Mouse (Mus musculus) midbrain, embryonic 12.5 days (tissue): ENCODE data around the gene Zfp362. TPM values are rescaled to one million over a fixed set of nuclear protein-coding genes. Genes with fewer than 3 reads are reported as not detected.
A peak's percentile ranks its signal among the peaks of the same experiment; 100 is the strongest.

Experiments
- ATAC-seq: fragments of 200-750 bp; cut with Nextera tagmentation; 2 replicates; pipeline ENCODE4 v1.8.0; 2017; ENCODE audit warnings: low read depth, moderate TSS enrichment, moderate library complexity; ENCODE audit not compliant: low FRiP score
- H3K27ac ChIP-seq: fragments of 300-500 bp; sonication (generic); replicated peaks from 2 replicates; pipeline ENCODE4 v1.5.1; 2016; ENCODE audit warnings: mild to moderate bottlenecking
- H3K27me3 ChIP-seq: fragments of 300-500 bp; sonication (generic); 2 replicates; pipeline ENCODE4 v1.6.1; 2016; ENCODE audit warnings: mild to moderate bottlenecking
- H3K36me3 ChIP-seq: fragments of 300-500 bp; sonication (generic); 2 replicates; pipeline ENCODE4 v1.6.1; 2016
- H3K4me1 ChIP-seq: fragments of 300-500 bp; sonication (generic); 2 replicates; pipeline ENCODE4 v1.6.1; 2016
- H3K4me2 ChIP-seq: fragments of 300-500 bp; sonication (generic); replicated peaks from 2 replicates; pipeline ENCODE4 v1.6.1; 2016; ENCODE audit warnings: mild to moderate bottlenecking, moderate library complexity
- H3K4me3 ChIP-seq: fragments of 300-500 bp; sonication (generic); 2 replicates; pipeline ENCODE4 v1.5.1; 2016; ENCODE audit warnings: mild to moderate bottlenecking
- H3K9ac ChIP-seq: fragments of 300-500 bp; sonication (generic); replicated peaks from 2 replicates; pipeline ENCODE4 v1.6.1; 2016; ENCODE audit warnings: mild to moderate bottlenecking, moderate library complexity
- H3K9me3 ChIP-seq: fragments of 300-500 bp; sonication (generic); 2 replicates; pipeline ENCODE4 v1.6.1; 2016; ENCODE audit warnings: mild to moderate bottlenecking
- WGBS: fragments of 180-500 bp; shearing (Covaris S2); methylation state at CpG from one replicate; pipeline ENCODE4 v1.1.7; 2016; 5-methylcytosine and 5-hydroxymethylcytosine counted together
- polyA plus RNA-seq: library from polyadenylated mRNA; unstranded; fragments of >200 nt; fragmentation: Nextera tagmentation; extraction: Ambion mirVana; gene quantifications from 2 replicates; pipeline ENCODE4 v1.2.1, GENCODE M21; 2016

Zfp362 gene
- polyA plus RNA-seq, 1 experiment from 2014 or later, result 43.5 TPM

GRCm38 (mm10) chr4:128774467-128774866, 31.4 kb downstream of the Zfp362 start:
- WGBS, result 89% methylated on average over 9 of the region's 9 CpGs

GRCm38 (mm10) chr4:128773820-128774219, 32.0 kb downstream of the Zfp362 start:
- no peak overlapping the region for H3K4me2 ChIP-seq
- no peaks in the 10 kb centered on the region for H3K9me3 ChIP-seq
- no peak overlapping the region for H3K9ac ChIP-seq
- H3K36me3 ChIP-seq, result peaks cover 69% of the 10 kb centered on the region
- 89% methylated on average over 11 of the region's 11 CpGs for WGBS
- H3K27ac ChIP-seq, result no peak overlapping the region
- no peaks in the 10 kb centered on the region for H3K27me3 ChIP-seq
- no peak for ATAC-seq
- no peak overlapping the region for H3K4me3 ChIP-seq
- peaks cover 2% of the 10 kb centered on the region; the same call in 1 of the 2 replicates for H3K4me1 ChIP-seq

More at GRCm38 (mm10) chr4:128774467-128774866, 31.4 kb downstream of the Zfp362 start:
- H3K9ac ChIP-seq, result no peak overlapping the region
- no peak overlapping the region for H3K27ac ChIP-seq
- no peak overlapping the region for H3K4me2 ChIP-seq
- H3K27me3 ChIP-seq, result no peaks in the 10 kb centered on the region
- H3K4me1 ChIP-seq, result peaks cover 2% of the 10 kb centered on the region; the same call in 1 of the 2 replicates
- H3K9me3 ChIP-seq, result no peaks in the 10 kb centered on the region
- peaks cover 74% of the 10 kb centered on the region for H3K36me3 ChIP-seq
- H3K4me3 ChIP-seq, result no peak overlapping the region
- ATAC-seq, result no peak

GRCm38 (mm10) chr4:128770698-128771097, 35.1 kb downstream of the Zfp362 start:
- no peak for ATAC-seq
- 92% methylated on average over 5 of the region's 5 CpGs for WGBS

GRCm38 (mm10) chr4:128769569-128770355, 36.1 kb downstream of the Zfp362 start:
- Histone ChIP-seq H3K9me3 (no peaks in the 10 kb centered on the region), H3K9ac (no peak overlapping the region), H3K4me1 (no peaks in the 10 kb centered on the region), H3K4me3 (no peak overlapping the region), H3K36me3 (peaks cover 31% of the 10 kb centered on the region), H3K27me3 (no peaks in the 10 kb centered on the region), H3K4me2 (no peak overlapping the region), H3K27ac (no peak overlapping the region)
- WGBS, result 87% methylated on average over 13 of the region's 13 CpGs
- ATAC-seq, result no peak

More at GRCm38 (mm10) chr4:128770698-128771097, 35.1 kb downstream of the Zfp362 start:
- no peaks in the 10 kb centered on the region for H3K9me3 ChIP-seq
- no peaks in the 10 kb centered on the region for H3K4me1 ChIP-seq
- no peaks in the 10 kb centered on the region for H3K27me3 ChIP-seq
- H3K4me2 ChIP-seq, result no peak overlapping the region
- H3K9ac ChIP-seq, result no peak overlapping the region
- H3K36me3 ChIP-seq, result peaks cover 40% of the 10 kb centered on the region
- H3K4me3 ChIP-seq, result no peak overlapping the region
- H3K27ac ChIP-seq, result no peak overlapping the region; the same call in 1 of the 2 replicates

GRCm38 (mm10) chr4:128768120-128768519, 37.7 kb downstream of the Zfp362 start:
- Histone ChIP-seq H3K9me3 (0 out of 2 replicates have a peak, but pooled peaks cover 5% of the 10 kb centered on the region), H3K27ac (no peak overlapping the region), H3K27me3 (no peaks in the 10 kb centered on the region), H3K36me3 (peaks cover 15% of the 10 kb centered on the region), H3K4me2 (no peak overlapping the region), H3K4me3 (no peak overlapping the region), H3K4me1 (no peaks in the 10 kb centered on the region), H3K9ac (no peak overlapping the region)
- ATAC-seq, result no peak
- WGBS, result 79% methylated on average over 13 of the region's 13 CpGs

- 92% methylated on average over 20 of the region's 20 CpGs for WGBS
- Histone ChIP-seq H3K36me3 (peaks cover 3% of the 10 kb centered on the region; the same call in 1 of the 2 replicates), H3K9ac (no peak overlapping the region), H3K4me1 (no peaks in the 10 kb centered on the region), H3K4me2 (no peak overlapping the region), H3K9me3 (0 out of 2 replicates have a peak, but pooled peaks cover 9% of the 10 kb centered on the region), H3K4me3 (no peak overlapping the region), H3K27ac (no peak overlapping the region), H3K27me3 (no peaks in the 10 kb centered on the region)
- ATAC-seq, result no peak
Observed at GRCm38 (mm10) chr4:128766929-128767328, 38.9 kb downstream of the Zfp362 start.

- Histone ChIP-seq H3K4me1 (0 out of 2 replicates have a peak, but pooled peaks cover 9% of the 10 kb centered on the region), H3K9me3 (0 out of 2 replicates have a peak, but pooled peaks cover 9% of the 10 kb centered on the region), H3K27ac (no peak overlapping the region), H3K4me2 (no peak overlapping the region), H3K4me3 (no peak overlapping the region), H3K27me3 (no peaks in the 10 kb centered on the region), H3K36me3 (peaks cover 5% of the 10 kb centered on the region; the same call in 1 of the 2 replicates), H3K9ac (no peak overlapping the region)
- no peak for ATAC-seq
- 93% methylated on average over 6 of the region's 6 CpGs for WGBS
Observed at GRCm38 (mm10) chr4:128760029-128760428, 45.8 kb downstream of the Zfp362 start.

GRCm38 (mm10) chr4:128759214-128759613, 46.6 kb downstream of the Zfp362 start:
- Histone ChIP-seq H3K9ac (no peak overlapping the region), H3K27ac (0 out of 2 replicates have a peak overlapping the region, but pooled peaks have one; percentile 5), H3K36me3 (peaks cover 8% of the 10 kb centered on the region; the same call in 1 of the 2 replicates), H3K4me2 (no peak overlapping the region), H3K4me1 (0 out of 2 replicates have a peak, but pooled peaks cover 9% of the 10 kb centered on the region), H3K4me3 (no peak overlapping the region), H3K27me3 (no peaks in the 10 kb centered on the region), H3K9me3 (0 out of 2 replicates have a peak, but pooled peaks cover 9% of the 10 kb centered on the region)
- 86% methylated on average over 5 of the region's 5 CpGs for WGBS
- ATAC-seq, result no peak

GRCm38 (mm10) chr4:128755900-128756299, 49.9 kb downstream of the Zfp362 start:
- Histone ChIP-seq H3K27ac (peak overlapping the region; percentile 71), H3K4me1 (0 out of 2 replicates have a peak, but pooled peaks cover 9% of the 10 kb centered on the region), H3K9me3 (no peaks in the 10 kb centered on the region), H3K36me3 (peaks cover 40% of the 10 kb centered on the region), H3K4me2 (no peak overlapping the region), H3K9ac (no peak overlapping the region), H3K4me3 (no peak overlapping the region), H3K27me3 (no peaks in the 10 kb centered on the region)
- ATAC-seq, result 0 out of 2 replicates have a peak, but pooled peaks have one; percentile 44
- 84% methylated on average over 7 of the region's 7 CpGs for WGBS

- Histone ChIP-seq H3K4me2 (no peak within 1 kb of the TSS), H3K4me1 (0 out of 2 replicates have a peak, but pooled peaks cover 9% of the 10 kb centered on the region), H3K4me3 (no peak within 1 kb of the TSS), H3K27me3 (no peaks in the 10 kb centered on the region), H3K36me3 (peaks cover 49% of the 10 kb centered on the region), H3K9ac (no peak within 1 kb of the TSS), H3K27ac (peak within 1 kb of the TSS; percentile 71), H3K9me3 (no peaks in the 10 kb centered on the region)
- WGBS, result 85% methylated on average over 3 of the region's 3 CpGs
- ATAC-seq, result no peak
Observed at GRCm38 (mm10) chr4:128755064-128755463, 50.8 kb downstream of the Zfp362 start, which contains the start of gene A3galt2. A3galt2 (plus strand) TSS chr4:128755364.

GRCm38 (mm10) chr4:128753571-128753970, 52.3 kb downstream of the Zfp362 start:
- Histone ChIP-seq H3K9me3 (no peaks in the 10 kb centered on the region), H3K27me3 (no peaks in the 10 kb centered on the region), H3K4me3 (no peak overlapping the region), H3K9ac (no peak overlapping the region), H3K36me3 (peaks cover 64% of the 10 kb centered on the region), H3K4me1 (0 out of 2 replicates have a peak, but pooled peaks cover 3% of the 10 kb centered on the region), H3K27ac (peak overlapping the region; percentile 50), H3K4me2 (no peak overlapping the region)
- 88% methylated on average over 7 of the region's 7 CpGs for WGBS
- ATAC-seq, result no peak
